ENCODE assay signal across 8 mouse cellular contexts in the genomic region with DNA sequence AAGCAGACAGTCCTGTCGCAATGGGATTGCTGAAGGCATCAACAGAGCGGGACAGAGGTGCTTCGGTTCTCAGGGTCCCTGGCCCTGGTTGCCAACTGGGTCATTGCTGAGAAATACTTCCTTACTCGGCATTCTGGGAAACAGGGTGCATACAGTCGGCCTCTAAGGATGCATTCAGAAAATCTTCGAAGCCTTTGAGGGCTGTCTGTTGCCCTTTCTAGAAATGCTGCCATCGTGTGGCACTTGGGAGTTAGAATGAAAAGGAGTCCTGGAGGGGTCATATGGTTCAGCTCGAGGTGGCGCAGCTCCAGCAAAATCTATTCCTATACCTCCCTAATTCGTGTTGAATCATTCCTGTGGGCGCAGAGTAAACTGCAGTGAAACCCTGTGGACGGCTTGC. TPM values are rescaled to one million over a fixed set of nuclear protein-coding genes. Genes with fewer than 3 reads are reported as not detected.
A peak's percentile ranks its signal among the peaks of the same experiment; 100 is the strongest.
DNase-seq lines count a peak whose midpoint lies in the region.

No protein-coding gene starts in this region.

- no peaks in the 10 kb centered on the region for H3K27me3 ChIP-seq in embryonic facial prominence, embryonic 10.5 days (replicated peaks; ENCODE audit: low read depth, poor library complexity, severe bottlenecking)

- WGBS in embryonic facial prominence, embryonic 10.5 days = 43% methylated on average over 12 of the region's 12 CpGs

- H3K4me3 ChIP-seq in embryonic facial prominence, embryonic 10.5 days = no peak overlapping the region

- no peaks in the 10 kb centered on the region for H3K36me3 ChIP-seq in embryonic facial prominence, embryonic 10.5 days (replicated peaks)

- no peaks in the 10 kb centered on the region for H3K9me3 ChIP-seq in embryonic facial prominence, embryonic 10.5 days

- H3K4me1 ChIP-seq in embryonic facial prominence, embryonic 10.5 days = peaks cover 9% of the 10 kb centered on the region

- peak; percentile 34 for DNase-seq in layer of hippocampus, adult 11-12 months (ENCODE audit: low spot score)
- DNase-seq in layer of hippocampus, postnatal 36 days = no peak
- peak; percentile 94 for DNase-seq in NIH3T3 (ENCODE audit: low read depth)
- peak; percentile 19 for DNase-seq in embryonic facial prominence, embryonic 10.5 days (ENCODE audit: low spot score)
- peak; percentile 5 to 36 for DNase-seq in left cerebral cortex, adult 18-20 months (ENCODE audit: low spot score in 2 of 2)
- peak; percentile 53 for DNase-seq in retina, embryonic 14.5 days (ENCODE audit: low spot score)
- no peak for DNase-seq in thymus, postnatal 14 days
- no peak for DNase-seq in cerebellum, adult 9-11 months

- H3K27ac ChIP-seq in embryonic facial prominence, embryonic 10.5 days (replicated peaks) = 0 out of 2 replicates have a peak overlapping the region, but pooled peaks have one; percentile 7

RNA-seq across cellular contexts. Expression of gene Spp1, which starts 2.0 kb away (rescaled TPM):
- 1 to 10 TPM; 1.9 to 4.0 TPM for total RNA-seq in layer of hippocampus, postnatal 36 days (2021)
- 6.0 and 6.5 TPM in 2 replicates for polyA plus RNA-seq in embryonic facial prominence, embryonic 10.5 days (2016; fragmentation: Nextera tagmentation; extraction: Ambion mirVana)
- total RNA-seq in left cerebral cortex, adult 18-20 months (2021) = 10 to 100 TPM; 13.0 to 18.3 TPM

RNA-seq across cellular contexts. Expression of gene Pkd2, which starts 26.4 kb away (rescaled TPM):
- 10 to 100 TPM; 32.6 to 37.1 TPM for total RNA-seq in layer of hippocampus, postnatal 36 days (2021)
- polyA plus RNA-seq in embryonic facial prominence, embryonic 10.5 days (2016; fragmentation: Nextera tagmentation; extraction: Ambion mirVana) = 10.3 and 10.5 TPM in 2 replicates
- total RNA-seq in left cerebral cortex, adult 18-20 months (2021) = 10 to 100 TPM; 28.6 to 30.4 TPM

Comparison
In these comparisons a context has a peak if more than half of its experiments do, and no peak if none do; other contexts are left out.
1. DNase-seq: peak in layer of hippocampus, adult 11-12 months (single experiment), NIH3T3 (single experiment), embryonic facial prominence, embryonic 10.5 days (single experiment), left cerebral cortex, adult 18-20 months (2 of 2) and retina, embryonic 14.5 days (single experiment); none in layer of hippocampus, postnatal 36 days (0 of 2), thymus, postnatal 14 days (single experiment) and cerebellum, adult 9-11 months (single experiment).